Mouse (Mus musculus) kidney, adult 2 months (tissue): Measurements from ENCODE around the gene Il1rl2.

Experiments
- CTCF ChIP-seq: fragments of 200-500 bp; conservative IDR thresholded peaks from 2 replicates; pipeline ENCODE4 v1.5.1; 2011; ENCODE audit warnings: low read depth, mild to moderate bottlenecking, control low read depth, low read length, moderate library complexity, mixed read lengths; ENCODE audit not compliant: insufficient read depth, insufficient read length
- POLR2A ChIP-seq: fragments of 200-500 bp; IDR thresholded peaks from one replicate; pipeline ENCODE4 v1.6.1; 2011; ENCODE audit warnings: low read depth, low read length, control low read depth

GRCm38 (mm10) chr1:40355431-40355843, 31.0 kb downstream of the Il1rl2 start:
- no peak for TF ChIP-seq CTCF
- TF ChIP-seq POLR2A: no peak
